Mouse (Mus musculus) monocyte, adult 59 days (primary cell): Measurements from ENCODE around the gene Rln1. TPM values are rescaled to one million over a fixed set of nuclear protein-coding genes. Genes with fewer than 3 reads are reported as not detected.

Experiments used
- total RNA-seq, 2 experiments: library from RNA; stranded (reverse); gene quantifications; one replicate each; pipeline ENCODE4 v1.2.4; 2023

The Rln1 gene
- total RNA-seq = not detected

GRCm38 (mm10) chr19:29334068-29334745, at the start of gene Rln1:
Gene Rln1 (minus strand): TSS chr19:29334670.

GRCm38 (mm10) chr19:29366969-29367622, 32.6 kb upstream of the Rln1 start, which contains the start of the genes Plgrkt and Cd274:
Gene Plgrkt (minus strand): TSS chr19:29367390.
Gene Cd274 (plus strand): TSS chr19:29367455.

GRCm38 (mm10) chr19:29325053-29325851, 9.2 kb downstream of the Rln1 start, which contains the start of gene Insl6:
Gene Insl6 (minus strand): TSS chr19:29325356.

Other genes with a start within 250 kb of the Rln1 start
- gene Rcl1, start 233.3 kb downstream of the Rln1 start, total RNA-seq = 10 to 100 TPM in 1 of 2 experiments, 1 to 10 TPM in 1; 9.2 to 11.5 TPM
- 10 to 100 TPM; 66.5 to 78.9 TPM for gene Jak2, start 82.8 kb downstream of the Rln1 start, total RNA-seq
- gene Insl6, start 9.3 kb downstream of the Rln1 start, total RNA-seq = 1 to 10 TPM; 1.3 to 2.2 TPM
- 10 to 100 TPM; 68.6 to 78.6 TPM for gene Plgrkt, start 32.7 kb upstream of the Rln1 start, total RNA-seq
- gene Cd274, start 32.8 kb upstream of the Rln1 start, total RNA-seq = 10 to 100 TPM; 43.3 to 46.0 TPM
- gene Pdcd1lg2, start 76.2 kb upstream of the Rln1 start, total RNA-seq = 10 to 100 TPM in 1 of 2 experiments, 1 to 10 TPM in 1; 8.6 to 11.3 TPM
- gene Ric1, start 187.6 kb upstream of the Rln1 start, total RNA-seq = 10 to 100 TPM; 46.8 to 49.5 TPM